Mouse (Mus musculus): ENCODE data around the gene Hoxd8. TPM values are rescaled to one million over a fixed set of nuclear protein-coding genes. Genes with fewer than 3 reads are reported as not detected.

Hoxd8 gene
- 2.2 and 2.7 TPM in 2 replicates for polyA plus RNA-seq (2015; fragmentation: Nextera tagmentation; extraction: Ambion mirVana)

GRCm38 (mm10) chr2:74704393-74704998 lies at the start of gene Hoxd8:
Gene Hoxd8, plus strand, starts transcription at chr2:74704615.
- WGBS: under 1% methylated on average over 50 of the region's 52 CpGs
- H3K27me3 ChIP-seq (replicated peaks; ENCODE audit: control insufficient read depth, insufficient read depth, low read length): peaks cover 95% of the 10 kb centered on the region
- peak within 1 kb of the TSS; percentile 55 for H3K4me3 ChIP-seq (ENCODE audit: low read depth, low read length)
- peak within 1 kb of the TSS; percentile 50 for H3K9ac ChIP-seq (ENCODE audit: low read depth, low read length)
- no peak for TF ChIP-seq CTCF (IDR thresholded peaks at IDR 0.05; ENCODE audit: low read depth)
- ATAC-seq: 0 out of 2 replicates have a peak, but pooled peaks have one; percentile 19
- peak within 1 kb of the TSS; percentile 78 for H3K4me2 ChIP-seq (replicated peaks; ENCODE audit: low read depth)
- H3K9me3 ChIP-seq (ENCODE audit: control insufficient read depth): no peaks in the 10 kb centered on the region
- H3K4me1 ChIP-seq (replicated peaks; ENCODE audit: control insufficient read depth, insufficient read depth, low read length): no peaks in the 10 kb centered on the region
- peak within 1 kb of the TSS; percentile 60 for H3K27ac ChIP-seq (ENCODE audit: low read depth, low read length)
- H3K36me3 ChIP-seq (ENCODE audit: control insufficient read depth, insufficient read depth): no peaks in the 10 kb centered on the region

GRCm38 (mm10) chr2:74654743-74655419 lies 49.5 kb upstream of the Hoxd8 start:
- Histone ChIP-seq H3K4me1 (replicated peaks; ENCODE audit: control insufficient read depth, insufficient read depth, low read length) (no peaks in the 10 kb centered on the region), H3K27me3 (replicated peaks; ENCODE audit: control insufficient read depth, insufficient read depth, low read length) (peaks cover 94% of the 10 kb centered on the region), H3K27ac (ENCODE audit: low read depth, low read length) (no peak overlapping the region), H3K4me2 (replicated peaks; ENCODE audit: low read depth) (no peak overlapping the region), H3K9ac (ENCODE audit: low read depth, low read length) (no peak overlapping the region), H3K9me3 (ENCODE audit: control insufficient read depth) (no peaks in the 10 kb centered on the region), H3K4me3 (ENCODE audit: low read depth, low read length) (peak overlapping the region; percentile 36), H3K36me3 (ENCODE audit: control insufficient read depth, insufficient read depth) (no peaks in the 10 kb centered on the region)
- peak; percentile 16; the same call in 1 of the 2 replicates for ATAC-seq
- WGBS: 5% methylated on average over 20 of the region's 20 CpGs
- TF ChIP-seq CTCF (IDR thresholded peaks at IDR 0.05; ENCODE audit: low read depth): no peak

- ATAC-seq: peak; percentile 38; the same call in 1 of the 2 replicates
- Histone ChIP-seq H3K4me2 (replicated peaks; ENCODE audit: low read depth) (peak overlapping the region; percentile 62), H3K27ac (ENCODE audit: low read depth, low read length) (no peak overlapping the region), H3K9ac (ENCODE audit: low read depth, low read length) (no peak overlapping the region), H3K4me1 (replicated peaks; ENCODE audit: control insufficient read depth, insufficient read depth, low read length) (no peaks in the 10 kb centered on the region), H3K4me3 (ENCODE audit: low read depth, low read length) (peak overlapping the region; percentile 36), H3K27me3 (replicated peaks; ENCODE audit: control insufficient read depth, insufficient read depth, low read length) (peaks cover 94% of the 10 kb centered on the region), H3K9me3 (ENCODE audit: control insufficient read depth) (no peaks in the 10 kb centered on the region), H3K36me3 (ENCODE audit: control insufficient read depth, insufficient read depth) (no peaks in the 10 kb centered on the region)
- peak; percentile 70 for TF ChIP-seq CTCF (IDR thresholded peaks at IDR 0.05; ENCODE audit: low read depth)
- 1% methylated on average over 33 of the region's 47 CpGs for WGBS
These were observed 49.0 kb upstream of the Hoxd8 start for GRCm38 (mm10) chr2:74655420-74655781.

- Histone ChIP-seq H3K4me3 (ENCODE audit: low read depth, low read length) (peak overlapping the region; percentile 36), H3K9me3 (ENCODE audit: control insufficient read depth) (no peaks in the 10 kb centered on the region), H3K27me3 (replicated peaks; ENCODE audit: control insufficient read depth, insufficient read depth, low read length) (peaks cover 94% of the 10 kb centered on the region), H3K9ac (ENCODE audit: low read depth, low read length) (no peak overlapping the region), H3K4me1 (replicated peaks; ENCODE audit: control insufficient read depth, insufficient read depth, low read length) (no peaks in the 10 kb centered on the region), H3K36me3 (ENCODE audit: control insufficient read depth, insufficient read depth) (no peaks in the 10 kb centered on the region), H3K27ac (ENCODE audit: low read depth, low read length) (no peak overlapping the region), H3K4me2 (replicated peaks; ENCODE audit: low read depth) (peak overlapping the region; percentile 62)
- WGBS: under 1% methylated on average over 64 of the region's 69 CpGs
- no peak for TF ChIP-seq CTCF (IDR thresholded peaks at IDR 0.05; ENCODE audit: low read depth)
- ATAC-seq: peak; percentile 10; the same call in 1 of the 2 replicates
These were observed 48.4 kb upstream of the Hoxd8 start for GRCm38 (mm10) chr2:74655821-74656631.

GRCm38 (mm10) chr2:74656632-74657021 lies 47.8 kb upstream of the Hoxd8 start:
- Histone ChIP-seq H3K9me3 (ENCODE audit: control insufficient read depth) (no peaks in the 10 kb centered on the region), H3K9ac (ENCODE audit: low read depth, low read length) (no peak overlapping the region), H3K4me1 (replicated peaks; ENCODE audit: control insufficient read depth, insufficient read depth, low read length) (no peaks in the 10 kb centered on the region), H3K4me3 (ENCODE audit: low read depth, low read length) (no peak overlapping the region), H3K27ac (ENCODE audit: low read depth, low read length) (no peak overlapping the region), H3K27me3 (replicated peaks; ENCODE audit: control insufficient read depth, insufficient read depth, low read length) (peaks cover 94% of the 10 kb centered on the region), H3K4me2 (replicated peaks; ENCODE audit: low read depth) (no peak overlapping the region), H3K36me3 (ENCODE audit: control insufficient read depth, insufficient read depth) (no peaks in the 10 kb centered on the region)
- TF ChIP-seq CTCF (IDR thresholded peaks at IDR 0.05; ENCODE audit: low read depth): no peak
- ATAC-seq: no peak
- WGBS: 5% methylated on average over 4 of the region's 4 CpGs
